Mouse (Mus musculus): ENCODE measurements around the gene Riok1.

DNA sequence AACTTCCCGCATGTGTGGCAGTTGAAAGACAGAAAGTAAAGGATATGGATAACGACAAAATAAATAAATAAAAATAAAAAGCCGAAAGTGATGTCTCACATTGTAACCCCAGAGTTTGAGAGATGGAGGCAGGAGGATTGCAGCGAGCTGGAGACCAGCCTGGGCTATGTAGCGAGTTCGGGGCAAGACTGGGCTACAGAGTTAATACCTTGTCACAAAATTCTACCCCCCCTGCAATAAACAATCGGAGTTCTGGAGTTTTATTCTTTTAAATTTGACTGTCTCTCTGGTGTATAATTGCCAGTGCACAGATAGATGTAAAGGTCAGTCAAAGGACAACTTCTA, 42.4 kb upstream of the Riok1 start:
- TF ChIP-seq POLR2A (IDR thresholded peaks at IDR 0.05; ENCODE audit: borderline replicate concordance, insufficient read depth, low read length), result no peak
- no peak for TF ChIP-seq CTCF (IDR thresholded peaks at IDR 0.05; ENCODE audit: borderline replicate concordance, insufficient read depth, low read depth, low read length)

Data from cerebellum, adult 2 months (tissue).